Mouse (Mus musculus) intestine, embryonic 15.5 days (tissue): ENCODE measurements around the gene Tars2. TPM values are rescaled to one million over a fixed set of nuclear protein-coding genes. Genes with fewer than 3 reads are reported as not detected.

Source experiments
- ATAC-seq: fragments of 200-750 bp; cut with Nextera tagmentation; 2 replicates; pipeline ENCODE4 v1.8.0; 2017; ENCODE audit warnings: moderate TSS enrichment, moderate library complexity
- H3K27ac ChIP-seq: fragments of 300-500 bp; sonication (generic); 2 replicates; pipeline ENCODE4 v1.5.1; 2015; ENCODE audit warnings: mild to moderate bottlenecking, inconsistent platforms
- H3K27me3 ChIP-seq: fragments of 300-500 bp; sonication (generic); replicated peaks from 2 replicates; pipeline ENCODE4 v1.6.1; 2015; ENCODE audit warnings: inconsistent platforms
- H3K36me3 ChIP-seq: fragments of 300-500 bp; sonication (generic); 2 replicates; pipeline ENCODE4 v1.6.1; 2015; ENCODE audit warnings: inconsistent platforms
- H3K4me1 ChIP-seq: fragments of 300-500 bp; sonication (generic); replicated peaks from 2 replicates; pipeline ENCODE4 v1.6.1; 2015; ENCODE audit warnings: inconsistent platforms
- H3K4me2 ChIP-seq: fragments of 300-500 bp; sonication (generic); replicated peaks from 2 replicates; pipeline ENCODE4 v1.6.1; 2015; ENCODE audit warnings: mild to moderate bottlenecking, inconsistent platforms
- H3K4me3 ChIP-seq: fragments of 300-500 bp; sonication (generic); replicated peaks from 2 replicates; pipeline ENCODE4 v1.5.1; 2015; ENCODE audit warnings: inconsistent platforms
- H3K9ac ChIP-seq: fragments of 300-500 bp; sonication (generic); 2 replicates; pipeline ENCODE4 v1.6.1; 2015; ENCODE audit warnings: inconsistent platforms
- H3K9me3 ChIP-seq: fragments of 300-500 bp; sonication (generic); 2 replicates; pipeline ENCODE4 v1.6.1; 2016; ENCODE audit warnings: inconsistent platforms
- WGBS: fragments of 180-500 bp; shearing (Covaris S2); methylation state at CpG from one replicate; pipeline ENCODE4 v1.1.7; 2015; 5-methylcytosine and 5-hydroxymethylcytosine counted together
- polyA plus RNA-seq: library from polyadenylated mRNA; unstranded; fragments of >200 nt; fragmentation: Nextera tagmentation; extraction: Ambion mirVana; gene quantifications from 2 replicates; pipeline ENCODE4 v1.2.1, GENCODE M21; 2015

Tars2 gene
- polyA plus RNA-seq, 1 experiment from 2014 or later = 54.4 TPM

- Histone ChIP-seq H3K36me3 (0 out of 2 replicates have a peak, but pooled peaks cover 7% of the 10 kb centered on the region), H3K4me2 (no peak overlapping the region), H3K4me3 (no peak overlapping the region), H3K27me3 (no peaks in the 10 kb centered on the region), H3K9ac (no peak overlapping the region), H3K9me3 (no peaks in the 10 kb centered on the region), H3K27ac (no peak overlapping the region), H3K4me1 (peaks cover 7% of the 10 kb centered on the region; the same call in 1 of the 2 replicates)
- no peak for ATAC-seq
- WGBS = 95% methylated on average over 9 of the region's 9 CpGs
These were observed 27.7 kb downstream of the Tars2 start for GRCm38 (mm10) chr3:95732297-95732696.

GRCm38 (mm10) chr3:95731802-95732201, 28.2 kb downstream of the Tars2 start:
- H3K27ac ChIP-seq = no peak overlapping the region
- H3K9ac ChIP-seq = no peak overlapping the region
- H3K9me3 ChIP-seq = no peaks in the 10 kb centered on the region
- H3K36me3 ChIP-seq = 0 out of 2 replicates have a peak, but pooled peaks cover 7% of the 10 kb centered on the region
- no peak for ATAC-seq
- 87% methylated on average over 4 of the region's 4 CpGs for WGBS
- peaks cover 7% of the 10 kb centered on the region; the same call in 1 of the 2 replicates for H3K4me1 ChIP-seq
- H3K4me3 ChIP-seq = no peak overlapping the region
- H3K27me3 ChIP-seq = no peaks in the 10 kb centered on the region
- no peak overlapping the region for H3K4me2 ChIP-seq

- ATAC-seq = no peak
- H3K4me3 ChIP-seq = no peak overlapping the region
- no peak overlapping the region for H3K4me2 ChIP-seq
- H3K9me3 ChIP-seq = no peaks in the 10 kb centered on the region
- no peaks in the 10 kb centered on the region for H3K27me3 ChIP-seq
- 72% methylated on average over 7 of the region's 7 CpGs for WGBS
- H3K27ac ChIP-seq = no peak overlapping the region
- H3K9ac ChIP-seq = no peak overlapping the region
- peaks cover 7% of the 10 kb centered on the region; the same call in 1 of the 2 replicates for H3K4me1 ChIP-seq
- H3K36me3 ChIP-seq = 0 out of 2 replicates have a peak, but pooled peaks cover 3% of the 10 kb centered on the region
These were observed 29.6 kb downstream of the Tars2 start for GRCm38 (mm10) chr3:95730431-95730830.

GRCm38 (mm10) chr3:95728906-95729305, 31.1 kb downstream of the Tars2 start:
- no peak for ATAC-seq
- 70% methylated on average over 2 of the region's 2 CpGs for WGBS
- Histone ChIP-seq H3K9ac (no peak overlapping the region), H3K27me3 (no peaks in the 10 kb centered on the region), H3K9me3 (no peaks in the 10 kb centered on the region), H3K4me1 (no peaks in the 10 kb centered on the region), H3K4me2 (no peak overlapping the region), H3K4me3 (no peak overlapping the region), H3K36me3 (no peaks in the 10 kb centered on the region), H3K27ac (no peak overlapping the region)

- no peaks in the 10 kb centered on the region for H3K4me1 ChIP-seq
- H3K4me2 ChIP-seq = no peak overlapping the region
- no peak overlapping the region for H3K4me3 ChIP-seq
- 52% methylated on average over 7 of the region's 7 CpGs for WGBS
- no peak overlapping the region for H3K9ac ChIP-seq
- ATAC-seq = no peak
- no peaks in the 10 kb centered on the region for H3K9me3 ChIP-seq
- H3K27me3 ChIP-seq = no peaks in the 10 kb centered on the region
- H3K27ac ChIP-seq = no peak overlapping the region
- no peaks in the 10 kb centered on the region for H3K36me3 ChIP-seq
These were observed 33.2 kb downstream of the Tars2 start for GRCm38 (mm10) chr3:95726696-95727358.

GRCm38 (mm10) chr3:95725863-95726262, 34.1 kb downstream of the Tars2 start:
- 86% methylated on average over 7 of the region's 7 CpGs for WGBS
- no peak overlapping the region for H3K27ac ChIP-seq
- no peaks in the 10 kb centered on the region for H3K9me3 ChIP-seq
- no peak overlapping the region for H3K4me3 ChIP-seq
- no peak overlapping the region for H3K4me2 ChIP-seq
- no peaks in the 10 kb centered on the region for H3K36me3 ChIP-seq
- ATAC-seq = no peak
- H3K4me1 ChIP-seq = no peaks in the 10 kb centered on the region
- H3K9ac ChIP-seq = no peak overlapping the region
- H3K27me3 ChIP-seq = no peaks in the 10 kb centered on the region

GRCm38 (mm10) chr3:95722386-95722785, 37.6 kb downstream of the Tars2 start:
- Histone ChIP-seq H3K4me2 (no peak overlapping the region), H3K9ac (no peak overlapping the region), H3K27ac (no peak overlapping the region), H3K36me3 (no peaks in the 10 kb centered on the region), H3K4me3 (no peak overlapping the region), H3K27me3 (no peaks in the 10 kb centered on the region), H3K9me3 (no peaks in the 10 kb centered on the region), H3K4me1 (no peaks in the 10 kb centered on the region)
- ATAC-seq = no peak
- 73% methylated on average over 3 of the region's 3 CpGs for WGBS

GRCm38 (mm10) chr3:95718153-95718552, 41.9 kb downstream of the Tars2 start:
- Histone ChIP-seq H3K4me3 (no peak overlapping the region), H3K27ac (no peak overlapping the region), H3K9ac (no peak overlapping the region), H3K36me3 (no peaks in the 10 kb centered on the region), H3K4me2 (no peak overlapping the region), H3K4me1 (no peaks in the 10 kb centered on the region), H3K9me3 (no peaks in the 10 kb centered on the region), H3K27me3 (no peaks in the 10 kb centered on the region)
- ATAC-seq = no peak
- WGBS = 82% methylated on average over 2 of the region's 2 CpGs

GRCm38 (mm10) chr3:95716075-95716474, 43.9 kb downstream of the Tars2 start:
- no peak overlapping the region for H3K27ac ChIP-seq
- H3K9me3 ChIP-seq = no peaks in the 10 kb centered on the region
- 91% methylated on average over 1 of the region's 1 CpGs for WGBS
- H3K36me3 ChIP-seq = no peaks in the 10 kb centered on the region
- no peak overlapping the region for H3K9ac ChIP-seq
- no peaks in the 10 kb centered on the region for H3K4me1 ChIP-seq
- no peak overlapping the region for H3K4me2 ChIP-seq
- no peak overlapping the region for H3K4me3 ChIP-seq
- H3K27me3 ChIP-seq = no peaks in the 10 kb centered on the region
- no peak for ATAC-seq

- ATAC-seq = no peak
- Histone ChIP-seq H3K27ac (no peak overlapping the region), H3K9ac (no peak overlapping the region), H3K9me3 (no peaks in the 10 kb centered on the region), H3K36me3 (no peaks in the 10 kb centered on the region), H3K4me1 (no peaks in the 10 kb centered on the region), H3K27me3 (no peaks in the 10 kb centered on the region), H3K4me2 (no peak overlapping the region), H3K4me3 (no peak overlapping the region)
These were observed 50.0 kb downstream of the Tars2 start for GRCm38 (mm10) chr3:95709967-95710366.

GRCm38 (mm10) chr3:95709044-95709443, 51.0 kb downstream of the Tars2 start:
- Histone ChIP-seq H3K36me3 (no peaks in the 10 kb centered on the region), H3K9me3 (no peaks in the 10 kb centered on the region), H3K4me3 (no peak overlapping the region), H3K27ac (no peak overlapping the region), H3K4me2 (no peak overlapping the region), H3K4me1 (no peaks in the 10 kb centered on the region), H3K9ac (no peak overlapping the region), H3K27me3 (no peaks in the 10 kb centered on the region)
- WGBS = 88% methylated on average over 4 of the region's 4 CpGs
- no peak for ATAC-seq

- H3K36me3 ChIP-seq = no peaks in the 10 kb centered on the region
- no peak overlapping the region for H3K9ac ChIP-seq
- H3K27ac ChIP-seq = no peak overlapping the region
- H3K9me3 ChIP-seq = no peaks in the 10 kb centered on the region
- ATAC-seq = no peak
- no peak overlapping the region for H3K4me3 ChIP-seq
- H3K4me2 ChIP-seq = no peak overlapping the region
- H3K27me3 ChIP-seq = no peaks in the 10 kb centered on the region
- WGBS = 88% methylated on average over 7 of the region's 7 CpGs
- H3K4me1 ChIP-seq = peaks cover 1% of the 10 kb centered on the region
These were observed 52.5 kb downstream of the Tars2 start for GRCm38 (mm10) chr3:95707497-95707896.

GRCm38 (mm10) chr3:95706273-95706672, 53.7 kb downstream of the Tars2 start:
- WGBS = 94% methylated on average over 4 of the region's 4 CpGs
- no peaks in the 10 kb centered on the region for H3K36me3 ChIP-seq
- H3K9ac ChIP-seq = no peak overlapping the region
- H3K4me3 ChIP-seq = no peak overlapping the region
- peaks cover 13% of the 10 kb centered on the region for H3K4me1 ChIP-seq
- ATAC-seq = no peak
- H3K27ac ChIP-seq = no peak overlapping the region
- H3K27me3 ChIP-seq = no peaks in the 10 kb centered on the region
- H3K4me2 ChIP-seq = no peak overlapping the region
- H3K9me3 ChIP-seq = no peaks in the 10 kb centered on the region
